Mouse (Mus musculus): Measurements from ENCODE around the gene Tekt5.

Tekt5 gene

GRCm38 (mm10) chr16:10337422-10338197 is 57.7 kb downstream of the Tekt5 start:
- no peak for DNase-seq (ENCODE audit: extremely low read depth, low read depth, low spot score)

- DNase-seq (ENCODE audit: extremely low read depth, low read depth, low spot score): no peak
Measured at GRCm38 (mm10) chr16:10336454-10337421, 58.6 kb downstream of the Tekt5 start.

GRCm38 (mm10) chr16:10335953-10336352 is 59.3 kb downstream of the Tekt5 start:
- DNase-seq (ENCODE audit: extremely low read depth, low read depth, low spot score): no peak

- DNase-seq (ENCODE audit: extremely low read depth, low read depth, low spot score): no peak
Measured at GRCm38 (mm10) chr16:10332732-10333131, 62.6 kb downstream of the Tekt5 start.

- no peak for DNase-seq (ENCODE audit: extremely low read depth, low read depth, low spot score)
Measured at GRCm38 (mm10) chr16:10330586-10331495, 64.4 kb downstream of the Tekt5 start.

GRCm38 (mm10) chr16:10327563-10328333 is 67.5 kb downstream of the Tekt5 start:
- DNase-seq (ENCODE audit: extremely low read depth, low read depth, low spot score): no peak

GRCm38 (mm10) chr16:10319914-10320569 is 75.2 kb downstream of the Tekt5 start:
- DNase-seq (ENCODE audit: extremely low read depth, low read depth, low spot score): no peak

- no peak for DNase-seq (ENCODE audit: extremely low read depth, low read depth, low spot score)
Measured at GRCm38 (mm10) chr16:10317197-10317544, 78.1 kb downstream of the Tekt5 start.

- no peak for DNase-seq (ENCODE audit: extremely low read depth, low read depth, low spot score)
Measured at GRCm38 (mm10) chr16:10316493-10317196, 78.6 kb downstream of the Tekt5 start.

GRCm38 (mm10) chr16:10313646-10314088 is 81.6 kb downstream of the Tekt5 start, which contains the start of gene Emp2:
TSS of gene Emp2 (minus strand) at chr16:10313968.
- no peak for DNase-seq (ENCODE audit: extremely low read depth, low read depth, low spot score)

- DNase-seq (ENCODE audit: extremely low read depth, low read depth, low spot score): no peak
Measured at GRCm38 (mm10) chr16:10313226-10313625, 82.1 kb downstream of the Tekt5 start.

- DNase-seq (ENCODE audit: extremely low read depth, low read depth, low spot score): peak; percentile 69
Measured at GRCm38 (mm10) chr16:10311989-10312388, 83.3 kb downstream of the Tekt5 start.

GRCm38 (mm10) chr16:10311086-10311485 is 84.2 kb downstream of the Tekt5 start:
- DNase-seq (ENCODE audit: extremely low read depth, low read depth, low spot score): no peak

GRCm38 (mm10) chr16:10310507-10310906 is 84.8 kb downstream of the Tekt5 start:
- no peak for DNase-seq (ENCODE audit: extremely low read depth, low read depth, low spot score)
